Mouse (Mus musculus) myocyte (in vitro differentiated cells): ENCODE measurements at regions not wholly inside any gene's neighbourhood (a gene's known extent, or its start where the extent isn't known, plus 50 kb on each side); places are given as distances from the start of the nearest gene placed in this dataset.

ENCODE experiments used
- H3K27me3 ChIP-seq: one replicate; pipeline ENCODE4 v1.6.1; 2011; ENCODE audit not compliant: control insufficient read depth, insufficient read depth, insufficient read length
- H3K36me3 ChIP-seq: one replicate; pipeline ENCODE4 v1.6.1; 2011; ENCODE audit not compliant: control insufficient read depth, insufficient read depth
- H3K4me2 ChIP-seq: one replicate; pipeline ENCODE4 v1.6.1; 2011; ENCODE audit warnings: low read depth, control low read depth
- H3K4me3 ChIP-seq: one replicate; pipeline ENCODE4 v1.5.1; 2011; ENCODE audit warnings: mild to moderate bottlenecking, control low read depth, moderate library complexity
- H3K79me2 ChIP-seq: one replicate; pipeline ENCODE4 v1.6.1; 2011; ENCODE audit not compliant: control insufficient read depth, insufficient read depth
- H3ac ChIP-seq: one replicate; pipeline ENCODE4 v1.6.1; 2011; ENCODE audit not compliant: control insufficient read depth, insufficient read length
- CEBPB ChIP-seq: IDR thresholded peaks from 2 replicates; pipeline ENCODE4 v1.6.1; 2011; ENCODE audit warnings: mild to moderate bottlenecking, moderate library complexity; ENCODE audit not compliant: poor library complexity, insufficient read depth, severe bottlenecking
- E2F4 ChIP-seq: IDR thresholded peaks from one replicate; pipeline ENCODE4 v1.6.1; 2011; ENCODE audit warnings: mild to moderate bottlenecking, control low read depth, moderate library complexity; ENCODE audit not compliant: insufficient read depth
- MAX ChIP-seq: IDR thresholded peaks from one replicate; pipeline ENCODE4 v1.6.1; 2011; ENCODE audit warnings: low read depth, mild to moderate bottlenecking, control low read depth
- MYOD1 ChIP-seq, 3 experiments: IDR thresholded peaks; one replicate each; pipeline ENCODE4 v1.6.1; 2011; ENCODE audit warnings: control low read depth in 2 of 3, low read depth in 2 of 3, mild to moderate bottlenecking in 2 of 3, moderate library complexity in 1 of 3; ENCODE audit not compliant: insufficient read length in 2 of 3, control insufficient read depth in 1 of 3
- MYOG ChIP-seq, 3 experiments: IDR thresholded peaks; one replicate each; pipeline ENCODE4 v1.6.1; 2011; ENCODE audit warnings: control low read depth in 2 of 3, low read depth in 2 of 3, mild to moderate bottlenecking in 2 of 3; ENCODE audit not compliant: insufficient read length in 2 of 3, control insufficient read depth in 1 of 3, insufficient read depth in 1 of 3
- POLR2A ChIP-seq: IDR thresholded peaks from one replicate; pipeline ENCODE4 v1.6.1; 2011; ENCODE audit warnings: low read depth, mild to moderate bottlenecking, control low read depth, moderate library complexity; ENCODE audit not compliant: insufficient read length
- POLR2AphosphoS2 ChIP-seq: IDR thresholded peaks from one replicate; pipeline ENCODE4 v1.6.1; 2011; ENCODE audit warnings: low read depth, control low read depth; ENCODE audit not compliant: insufficient read length
- REST ChIP-seq: IDR thresholded peaks from one replicate; pipeline ENCODE4 v1.6.1; 2011; ENCODE audit warnings: mild to moderate bottlenecking, control low read depth, moderate library complexity; ENCODE audit not compliant: insufficient read depth, insufficient read length
- SRF ChIP-seq: IDR thresholded peaks from one replicate; pipeline ENCODE4 v1.6.1; 2011; ENCODE audit warnings: low read depth; ENCODE audit not compliant: control insufficient read depth, insufficient read length
- TCF12 ChIP-seq: IDR thresholded peaks from one replicate; pipeline ENCODE4 v1.6.1; 2011; ENCODE audit warnings: mild to moderate bottlenecking, control low read depth; ENCODE audit not compliant: poor library complexity, insufficient read depth, severe bottlenecking
- TCF3 ChIP-seq: IDR thresholded peaks from one replicate; pipeline ENCODE4 v1.6.1; 2011; ENCODE audit warnings: low read depth, control low read depth; ENCODE audit not compliant: insufficient read length
- USF1 ChIP-seq: IDR thresholded peaks from one replicate; pipeline ENCODE4 v1.6.1; 2011; ENCODE audit warnings: low read depth, mild to moderate bottlenecking, control low read depth, moderate library complexity

GRCm38 (mm10) chr1:76053378-76054171 lies 507.5 kb downstream of the Slc4a3 start:
- H3K36me3 ChIP-seq, result no peaks in the 10 kb centered on the region
- TF ChIP-seq TCF12, result no peak
- no peak for TF ChIP-seq SRF
- no peak for TF ChIP-seq TCF3
- no peak for TF ChIP-seq MYOG (IDR thresholded peaks at IDR 0.05; ENCODE audit: control insufficient read depth in 1 of 3, insufficient read depth in 1 of 3, insufficient read length in 2 of 3, low read depth in 2 of 3)
- TF ChIP-seq REST, result no peak
- no peak for TF ChIP-seq CEBPB
- H3ac ChIP-seq, result no peak overlapping the region
- no peak overlapping the region for H3K4me3 ChIP-seq
- no peaks in the 10 kb centered on the region for H3K27me3 ChIP-seq
- no peak overlapping the region for H3K4me2 ChIP-seq
- H3K79me2 ChIP-seq, result no peaks in the 10 kb centered on the region

- Histone ChIP-seq H3K27me3 (no peaks in the 10 kb centered on the region), H3K36me3 (no peaks in the 10 kb centered on the region), H3ac (no peak overlapping the region), H3K4me2 (no peak overlapping the region), H3K79me2 (no peaks in the 10 kb centered on the region), H3K4me3 (no peak overlapping the region)
- TF ChIP-seq MYOG (IDR thresholded peaks at IDR 0.05; ENCODE audit: control insufficient read depth in 1 of 3, insufficient read depth in 1 of 3, insufficient read length in 2 of 3, low read depth in 2 of 3) (no peak), POLR2A (no peak), TCF12 (no peak), E2F4 (no peak), MYOD1 (IDR thresholded peaks at IDR 0.05; ENCODE audit: control insufficient read depth in 1 of 3, insufficient read length in 2 of 3, low read depth in 2 of 3) (no peak), MAX (no peak), SRF (no peak), REST (no peak), POLR2AphosphoS2 (no peak), USF1 (no peak), CEBPB (no peak), TCF3 (no peak)
Observed at GRCm38 (mm10) chr1:76065783-76066182, 519.7 kb downstream of the Slc4a3 start.

GRCm38 (mm10) chr1:76070831-76071321 lies 524.8 kb downstream of the Slc4a3 start:
- no peak overlapping the region for H3K4me3 ChIP-seq
- H3K79me2 ChIP-seq, result no peaks in the 10 kb centered on the region
- no peak overlapping the region for H3ac ChIP-seq
- H3K4me2 ChIP-seq, result no peak overlapping the region
- H3K36me3 ChIP-seq, result no peaks in the 10 kb centered on the region
- no peaks in the 10 kb centered on the region for H3K27me3 ChIP-seq
- TF ChIP-seq POLR2A (no peak), CEBPB (no peak), USF1 (no peak), TCF3 (no peak), TCF12 (no peak), POLR2AphosphoS2 (no peak), MYOD1 (IDR thresholded peaks at IDR 0.05; ENCODE audit: control insufficient read depth in 1 of 3, insufficient read length in 2 of 3, low read depth in 2 of 3) (no peak), MAX (no peak), REST (no peak)

- no peak overlapping the region for H3K4me3 ChIP-seq
- no peak overlapping the region for H3K4me2 ChIP-seq
- H3ac ChIP-seq, result no peak overlapping the region
- no peaks in the 10 kb centered on the region for H3K79me2 ChIP-seq
- H3K36me3 ChIP-seq, result no peaks in the 10 kb centered on the region
- H3K27me3 ChIP-seq, result no peaks in the 10 kb centered on the region
- no peak for TF ChIP-seq POLR2A
- no peak for TF ChIP-seq TCF3
- no peak for TF ChIP-seq MYOG (IDR thresholded peaks at IDR 0.05; ENCODE audit: control insufficient read depth in 1 of 3, insufficient read depth in 1 of 3, insufficient read length in 2 of 3, low read depth in 2 of 3)
- no peak for TF ChIP-seq CEBPB
- TF ChIP-seq E2F4, result no peak
- TF ChIP-seq MAX, result no peak
- TF ChIP-seq TCF12, result no peak
- no peak for TF ChIP-seq MYOD1 (IDR thresholded peaks at IDR 0.05; ENCODE audit: control insufficient read depth in 1 of 3, insufficient read length in 2 of 3, low read depth in 2 of 3)
- TF ChIP-seq SRF, result no peak
Observed at GRCm38 (mm10) chr1:76075213-76075612, 529.1 kb downstream of the Slc4a3 start.

- no peaks in the 10 kb centered on the region for H3K36me3 ChIP-seq
- TF ChIP-seq TCF12, result no peak
- TF ChIP-seq POLR2AphosphoS2, result no peak
- no peak for TF ChIP-seq E2F4
- TF ChIP-seq CEBPB, result no peak
- no peak overlapping the region for H3K4me3 ChIP-seq
- H3K79me2 ChIP-seq, result no peaks in the 10 kb centered on the region
- H3K4me2 ChIP-seq, result no peak overlapping the region
- no peaks in the 10 kb centered on the region for H3K27me3 ChIP-seq
- H3ac ChIP-seq, result no peak overlapping the region
Observed at GRCm38 (mm10) chr1:76075685-76076455, 529.8 kb downstream of the Slc4a3 start.
